Mouse (Mus musculus): ENCODE results near the gene Plaur.
"Not testable (repeated sequence)": the region's sequence is repeated elsewhere in the genome, so short reads cannot be mapped to it uniquely, and the experiment has no call there.

Gene Plaur

DNA sequence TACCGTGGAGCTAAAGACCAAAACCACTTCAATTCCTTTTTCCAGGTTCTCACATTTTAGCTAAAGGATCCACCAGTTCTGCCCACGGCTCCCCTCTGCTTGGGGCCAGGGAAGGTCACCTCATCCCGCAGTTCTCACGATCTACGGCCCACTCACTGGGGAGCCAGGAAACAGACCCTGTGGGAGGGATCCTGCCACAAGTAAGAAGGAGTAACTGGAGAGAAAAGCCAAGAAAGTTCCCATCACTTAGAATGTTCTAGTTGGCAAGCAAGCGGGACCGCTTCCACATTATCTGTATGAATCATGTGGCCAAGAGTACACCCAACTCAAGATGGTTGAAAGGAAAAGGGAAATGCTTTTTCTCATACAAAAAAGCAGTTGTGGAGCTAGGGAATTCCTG is 14.6 kb downstream of the Plaur start:
- in situ Hi-C loops (cut with MboI, MseI): no loop called here

DNA sequence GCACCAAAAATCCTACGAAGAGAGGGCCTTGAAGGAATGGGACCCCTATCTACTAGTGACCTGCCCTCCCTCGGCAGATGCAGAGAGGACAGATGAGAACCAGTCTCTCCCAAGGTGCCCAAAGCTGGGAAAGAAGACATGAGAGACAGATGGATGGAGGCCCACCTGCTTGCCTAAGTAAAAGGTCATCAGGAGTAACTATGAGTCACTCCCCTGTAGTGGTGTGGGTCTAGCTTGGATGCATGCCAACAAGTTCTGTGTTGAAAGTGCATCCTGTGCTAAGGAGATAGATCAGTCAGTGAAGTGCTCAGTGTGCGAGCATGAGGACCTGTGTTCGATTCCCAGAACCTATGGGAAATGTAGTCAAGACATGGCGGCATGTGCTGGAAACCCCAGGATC is 16.6 kb downstream of the Plaur start:
- in situ Hi-C loops (cut with MboI, MseI): no loop called here

DNA sequence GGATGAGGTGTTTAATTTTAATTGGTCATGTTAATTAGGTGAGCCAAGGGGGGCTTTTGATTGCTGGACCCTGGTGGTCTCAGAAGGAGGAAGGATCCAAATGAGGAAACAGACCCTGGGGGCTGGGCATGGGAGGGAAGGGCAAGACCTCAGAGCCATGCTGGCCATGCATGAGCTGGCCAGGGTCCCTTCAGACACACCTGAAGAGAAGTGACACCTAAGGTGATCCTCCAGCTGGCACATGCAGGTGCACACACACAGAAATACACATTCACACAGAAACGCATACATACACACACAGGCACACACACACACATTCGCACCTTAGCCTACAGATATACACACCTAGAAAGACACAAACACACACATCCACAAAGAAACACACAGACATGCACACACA is 17.4 kb downstream of the Plaur start:
- in situ Hi-C loops (cut with MboI, MseI): no loop called here

DNA sequence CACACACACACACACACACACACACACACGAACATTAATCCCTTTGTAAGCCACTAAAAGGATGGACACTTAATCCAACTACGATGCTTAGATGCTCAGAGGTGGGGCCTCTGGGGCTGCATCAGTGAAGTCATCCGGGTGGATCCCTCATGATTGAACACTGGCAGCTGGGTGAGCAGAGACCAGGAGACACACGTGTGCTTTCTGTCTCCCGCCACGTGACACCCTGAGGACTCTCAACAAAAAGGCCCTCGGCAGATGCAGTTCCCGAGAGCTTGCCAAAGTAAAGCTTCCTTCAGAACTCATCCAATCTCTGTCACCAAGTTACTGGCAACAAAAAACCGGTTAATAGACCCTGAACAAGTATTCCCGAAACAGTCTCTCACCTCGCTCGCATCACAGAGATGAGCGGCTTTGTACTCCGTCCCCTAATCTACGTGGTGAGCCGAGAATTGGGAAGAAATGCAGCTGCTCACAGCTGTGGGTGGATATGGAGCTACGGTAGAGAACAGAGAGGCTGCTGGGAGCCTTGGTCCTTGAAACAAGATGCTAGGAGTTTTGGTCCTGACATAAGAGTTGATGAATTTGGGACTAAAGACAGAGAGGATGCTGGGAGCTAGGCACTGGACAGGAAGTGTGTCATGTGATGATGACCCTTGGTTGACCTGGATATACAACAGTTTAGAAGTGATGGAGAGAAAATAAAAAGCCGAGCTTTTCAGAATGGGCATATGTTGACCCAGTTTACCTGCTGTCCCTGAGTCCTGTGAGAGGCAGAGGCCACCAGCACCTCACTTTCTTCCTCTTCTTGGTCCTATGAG is 18.0 kb downstream of the Plaur start:
- in situ Hi-C loops (cut with MboI, MseI): no loop called here

DNA sequence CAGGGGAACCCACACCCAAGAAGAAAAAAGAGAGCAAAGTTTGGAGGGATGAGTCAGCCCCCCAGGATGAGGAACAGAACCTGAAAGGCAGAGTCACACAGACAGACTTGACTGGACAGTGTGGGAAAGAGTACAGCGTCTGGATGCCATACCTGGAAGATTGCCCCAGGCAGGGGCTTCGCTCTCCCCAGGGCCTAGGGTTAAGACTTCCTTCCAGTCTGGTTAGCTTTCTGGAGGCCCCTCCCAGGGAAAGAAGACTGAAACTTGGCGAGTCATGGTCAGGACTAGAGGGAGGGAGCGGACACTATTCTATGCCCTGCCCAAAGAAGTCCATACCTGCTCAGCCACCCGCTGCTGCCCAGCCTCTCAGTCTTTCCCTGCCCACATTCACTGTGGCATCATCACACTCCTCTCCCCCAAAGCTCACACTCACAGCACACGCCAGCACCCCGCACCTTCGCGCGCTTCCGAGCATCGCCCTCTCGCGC is 18.7 kb downstream of the Plaur start:
- in situ Hi-C loops (cut with MboI, MseI): no loop called here

DNA sequence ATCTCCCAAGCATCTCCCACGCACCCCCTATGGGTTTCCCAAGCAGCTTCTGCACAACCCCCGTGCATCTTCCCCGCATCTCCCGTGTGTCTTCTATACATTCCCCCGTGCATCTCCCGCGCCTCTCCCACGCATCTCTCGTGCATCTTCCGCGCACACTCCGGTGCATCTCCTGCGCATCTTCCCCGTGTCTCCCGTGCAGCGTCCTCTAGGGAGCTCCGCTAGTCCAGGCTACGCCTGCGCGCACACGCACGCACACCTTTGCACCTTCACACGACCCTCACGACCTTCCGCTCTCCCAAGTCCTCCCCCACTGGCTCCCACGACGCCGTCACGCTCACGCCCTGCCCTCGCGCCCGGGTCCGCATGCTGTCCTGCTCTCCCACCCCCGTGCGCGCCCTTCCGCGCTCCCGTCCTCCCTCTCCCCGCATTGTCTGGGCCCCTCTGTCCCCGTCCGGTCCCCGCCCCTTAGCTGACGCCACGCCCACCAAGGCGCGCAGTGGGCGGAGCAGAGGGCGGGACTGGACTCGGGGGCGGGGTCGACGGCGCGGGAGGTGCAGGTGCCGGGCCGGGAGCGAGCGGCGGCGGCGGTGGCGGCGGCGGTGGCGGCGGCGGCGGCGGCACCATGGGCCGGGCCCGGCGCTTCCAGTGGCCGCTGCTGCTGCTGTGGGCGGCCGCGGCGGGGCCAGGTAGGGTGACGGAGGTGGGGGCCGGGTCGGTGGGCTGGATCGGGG is 19.4 kb downstream of the Plaur start, which contains the start of gene Cadm4:
Cadm4 (plus strand) TSS at position 550 of the 734 bp plus-strand sequence.
- in situ Hi-C loops (cut with MboI, MseI): no loop called here

DNA sequence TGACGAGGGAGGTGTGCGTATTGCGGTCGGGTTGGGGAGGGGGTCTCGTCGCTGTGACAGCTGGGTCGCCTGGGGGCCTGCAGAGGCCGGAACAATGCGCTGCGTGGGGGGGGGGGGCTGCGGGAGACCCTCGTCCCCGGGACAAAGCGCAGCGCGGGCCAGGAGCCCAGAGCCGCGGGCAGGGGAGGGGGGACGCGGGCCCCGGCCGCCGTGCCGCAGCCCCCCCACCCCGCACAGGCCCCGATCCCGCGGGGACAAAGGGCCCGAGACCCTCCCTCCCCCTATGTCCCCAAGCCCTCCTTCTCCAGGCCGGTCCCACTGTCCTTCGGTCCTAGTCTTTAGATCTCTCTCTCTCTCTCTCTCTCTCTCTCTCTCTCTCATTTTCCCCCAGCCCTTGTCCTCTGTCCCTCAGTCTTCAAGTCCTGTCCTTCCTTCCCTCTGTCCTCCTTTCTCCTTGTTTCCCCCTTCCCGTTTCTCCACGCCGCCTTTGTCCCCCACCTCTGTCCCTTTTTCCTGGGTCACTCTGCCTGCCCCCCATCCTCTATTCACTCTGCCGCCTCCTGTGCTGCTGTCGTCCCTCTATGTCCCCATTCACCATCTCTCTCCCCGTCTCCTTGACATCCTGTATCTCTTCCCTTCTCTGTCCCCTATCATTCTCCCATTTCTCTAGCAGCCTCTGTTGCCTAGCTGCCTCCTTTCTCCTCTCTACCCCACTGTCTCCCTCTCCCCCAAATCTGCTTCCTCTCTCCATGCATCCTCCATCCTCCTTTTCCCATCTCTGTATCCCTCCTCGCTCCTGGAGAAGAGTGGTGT is 20.1 kb downstream of the Plaur start:
- in situ Hi-C loops (cut with MboI, MseI): no loop called here

DNA sequence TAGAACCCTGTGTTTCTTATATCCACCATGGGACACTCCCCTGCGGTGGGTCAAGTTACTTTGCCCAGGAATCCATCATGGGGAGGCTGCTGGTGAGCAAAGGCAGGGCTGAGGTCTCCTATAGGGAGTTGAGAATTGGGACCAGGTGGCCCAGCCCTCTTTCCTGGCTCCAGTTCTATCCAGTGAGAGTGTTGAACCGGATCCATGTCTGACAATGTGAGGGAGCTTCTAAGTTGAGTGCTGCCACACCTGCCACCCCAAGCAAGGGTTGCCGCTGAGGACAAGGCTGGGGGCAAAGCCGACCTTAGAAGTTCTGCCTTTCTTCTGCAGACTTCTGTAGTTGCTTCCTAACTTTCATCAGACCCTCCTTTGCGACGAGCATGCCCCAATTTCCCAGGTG is 21.0 kb downstream of the Plaur start:
- in situ Hi-C loops (cut with MboI, MseI): not testable (repeated sequence)

DNA sequence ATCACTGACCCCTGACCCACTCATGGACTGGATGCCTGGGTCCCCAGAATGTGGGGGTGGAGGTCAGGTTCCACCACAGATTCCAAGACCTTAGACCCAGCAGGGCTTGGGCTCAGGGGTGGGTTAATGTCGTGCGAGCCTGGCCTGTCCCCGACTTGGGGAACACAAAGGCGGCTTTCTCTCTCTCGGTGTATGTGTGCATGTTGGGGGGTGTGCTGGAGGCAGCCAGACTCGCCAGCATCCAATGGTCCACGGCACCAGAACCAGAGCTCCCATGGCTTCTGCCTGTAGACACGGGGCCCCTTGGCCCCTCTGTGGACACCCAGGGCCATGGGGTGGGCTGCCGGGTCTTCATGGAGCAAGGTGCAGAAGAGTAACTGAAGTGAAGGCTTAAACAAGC is 23.2 kb downstream of the Plaur start:
- in situ Hi-C loops (cut with MboI, MseI): no loop called here

DNA sequence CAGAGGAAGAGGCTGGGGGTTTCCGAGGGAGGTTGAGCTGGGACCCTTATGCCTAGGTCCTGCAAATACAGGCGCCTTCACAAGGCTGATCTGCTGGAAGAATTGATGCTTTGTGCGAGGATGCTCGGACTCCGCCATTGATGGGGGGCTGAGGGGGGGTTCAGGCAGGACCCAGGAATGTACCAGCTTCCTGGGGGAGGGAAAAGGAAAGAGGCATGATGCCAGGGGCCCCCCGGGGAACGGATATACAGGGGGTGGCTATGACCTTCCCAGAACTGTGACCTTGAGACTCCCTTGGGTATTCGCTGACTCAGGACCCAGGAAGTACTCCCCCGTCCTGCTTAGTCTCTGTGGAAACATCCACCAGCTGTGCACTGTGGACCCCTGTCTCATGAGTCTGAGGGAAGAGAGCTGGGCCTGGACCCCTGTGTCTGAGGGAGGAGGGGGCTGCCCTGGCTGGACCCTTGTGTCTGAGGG is 24.4 kb downstream of the Plaur start:
- in situ Hi-C loops (cut with MboI, MseI): no loop called here

DNA sequence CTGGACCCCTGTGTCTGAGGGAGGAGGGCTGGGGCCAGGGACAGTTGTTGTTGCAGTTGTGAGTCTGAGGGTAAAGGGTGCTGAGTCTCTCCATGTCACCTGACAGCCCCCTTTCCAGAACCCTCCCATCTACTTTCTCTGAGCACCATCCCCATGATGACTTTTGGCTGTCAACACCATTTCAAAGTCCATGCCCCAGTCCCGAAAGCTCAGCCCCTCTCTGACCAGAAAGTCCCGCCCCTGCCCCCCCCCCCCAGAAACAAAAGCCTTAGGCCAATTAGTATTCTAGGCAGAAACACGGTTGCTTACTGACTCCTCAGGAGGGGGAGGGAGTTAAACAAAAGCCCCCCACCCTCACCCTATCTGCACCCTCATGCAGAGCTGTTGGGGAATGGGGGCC is 25.1 kb downstream of the Plaur start:
- in situ Hi-C loops (cut with MboI, MseI): no loop called here

DNA sequence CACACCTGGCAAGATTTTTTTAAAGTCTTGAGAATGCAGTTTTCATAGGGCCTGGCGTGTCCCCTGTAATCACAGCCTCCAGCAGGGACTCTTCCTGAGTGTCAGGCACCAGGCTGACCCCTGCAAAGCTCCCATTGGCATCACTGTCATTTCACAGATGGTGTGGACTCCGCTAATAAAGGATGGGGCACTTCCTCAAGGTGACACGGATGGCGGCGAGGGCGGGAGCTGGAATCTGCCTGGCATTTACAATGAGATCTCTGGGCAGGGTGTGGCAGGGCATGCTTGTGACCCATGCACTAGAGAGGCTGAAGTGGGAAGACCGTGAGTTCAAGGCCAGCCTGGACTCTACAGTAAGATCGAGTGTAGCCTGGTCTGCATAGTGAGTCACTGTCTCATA is 26.0 kb downstream of the Plaur start:
- in situ Hi-C loops (cut with MboI, MseI): no loop called here

DNA sequence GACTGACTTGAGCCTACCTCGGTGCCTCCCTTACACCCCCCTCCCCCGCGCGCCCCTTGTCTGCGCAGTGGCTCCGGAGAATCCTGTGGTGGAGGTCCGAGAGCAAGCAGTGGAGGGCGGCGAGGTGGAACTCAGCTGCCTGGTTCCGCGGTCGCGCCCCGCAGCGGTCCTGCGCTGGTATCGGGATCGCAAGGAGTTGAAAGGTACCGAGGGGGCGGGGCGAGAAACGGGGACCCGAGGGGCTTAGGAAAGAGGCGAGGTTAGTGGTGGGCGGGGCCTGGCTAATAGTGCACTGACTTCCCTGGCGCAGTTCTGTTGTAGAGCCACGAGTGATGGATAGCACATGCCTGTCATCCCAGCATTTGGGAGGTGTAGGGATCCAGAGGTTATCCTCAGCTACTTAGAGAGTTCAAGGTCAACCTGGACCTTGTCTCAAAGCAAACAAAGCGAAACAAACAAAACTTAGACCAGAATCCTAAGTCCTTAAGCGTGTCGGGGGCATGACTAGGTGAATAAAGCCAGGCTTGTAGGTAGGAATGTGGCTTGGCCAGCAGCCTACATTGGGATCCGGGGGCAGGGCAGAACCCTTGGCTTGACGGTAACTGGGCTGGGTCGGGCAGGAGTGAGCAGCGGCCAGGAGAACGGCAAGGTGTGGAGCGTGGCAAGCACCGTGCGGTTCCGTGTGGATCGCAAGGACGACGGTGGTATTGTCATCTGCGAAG is 37.7 kb downstream of the Plaur start:
- in situ Hi-C loops (cut with MboI, MseI): no loop called here

DNA sequence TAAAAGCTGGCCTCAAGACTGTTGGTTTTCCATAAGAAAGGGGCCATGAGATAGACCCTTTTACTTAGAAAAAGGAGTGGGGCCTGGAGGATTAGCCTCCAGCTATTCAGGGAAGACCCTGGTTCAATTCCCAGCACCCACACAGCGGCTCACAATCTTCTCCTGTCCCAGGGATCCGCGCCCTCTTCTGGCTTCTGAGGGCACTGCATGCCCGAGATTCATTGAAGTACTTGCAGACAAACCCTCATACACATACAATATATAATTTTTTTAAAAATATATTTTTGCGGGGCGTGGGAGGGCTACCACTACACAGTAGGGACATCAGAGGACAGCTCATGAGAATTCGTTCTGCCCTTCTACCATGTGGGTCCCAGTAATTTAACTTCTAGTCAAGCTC is 38.6 kb downstream of the Plaur start:
- in situ Hi-C loops (cut with MboI, MseI): no loop called here

DNA sequence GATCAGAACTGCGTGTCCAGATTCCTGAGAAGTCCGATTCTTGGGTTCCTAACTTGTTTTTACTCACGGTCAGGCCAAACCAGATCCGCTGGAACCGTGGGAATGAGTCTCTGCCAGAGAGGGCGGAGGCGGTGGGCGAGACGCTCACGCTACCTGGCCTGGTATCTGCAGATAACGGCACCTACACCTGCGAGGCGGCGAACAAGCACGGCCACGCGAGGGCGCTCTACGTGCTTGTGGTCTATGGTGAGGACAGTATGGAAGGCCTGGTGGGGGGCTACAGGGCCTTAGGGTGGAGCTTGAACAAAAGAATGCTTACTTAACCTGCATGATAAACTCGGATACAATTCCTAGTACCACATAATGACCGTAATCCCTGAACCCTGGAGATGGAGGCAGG is 39.2 kb downstream of the Plaur start:
- in situ Hi-C loops (cut with MboI, MseI): no loop called here

DNA sequence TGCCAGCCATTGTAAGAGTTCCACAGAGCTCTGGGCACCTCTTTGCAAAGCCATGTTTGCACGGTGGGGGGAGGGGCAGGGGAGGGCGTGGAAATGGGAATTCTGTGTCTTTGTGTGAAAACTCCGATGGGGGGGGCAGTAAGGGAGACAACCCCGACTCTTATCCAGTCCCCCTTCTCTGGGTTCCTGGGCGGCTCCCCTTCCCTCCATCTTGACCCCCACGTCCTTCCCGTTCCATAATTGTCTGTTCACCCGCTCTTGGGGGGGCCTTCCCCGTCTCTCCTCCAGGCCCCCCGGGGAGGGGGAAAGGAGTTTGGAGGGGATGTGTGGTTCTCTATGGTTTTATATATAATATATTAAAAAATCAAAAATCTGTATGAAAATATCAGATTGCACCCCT is 41.7 kb downstream of the Plaur start:
- in situ Hi-C loops (cut with MboI, MseI): no loop called here

DNA sequence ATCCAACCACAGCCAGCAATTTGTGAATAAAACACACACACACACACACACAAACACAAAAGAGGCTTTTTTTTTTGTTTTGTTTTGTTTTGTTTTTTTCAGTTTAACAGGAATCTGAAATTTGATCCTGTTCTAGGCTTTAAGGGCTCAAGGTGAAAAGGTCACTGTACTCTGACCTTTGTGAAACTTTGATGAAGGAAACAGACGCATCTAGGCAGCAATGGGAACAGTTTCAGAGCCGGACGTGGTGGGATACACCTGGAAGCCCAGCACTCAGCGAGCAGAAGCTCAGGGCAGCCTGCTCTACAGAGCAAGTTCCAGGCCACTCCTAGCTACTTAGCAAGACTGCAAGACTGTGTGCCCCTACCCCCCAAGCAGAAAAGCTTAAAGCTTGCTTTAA is 42.6 kb downstream of the Plaur start:
- in situ Hi-C loops (cut with MboI, MseI): no loop called here

DNA sequence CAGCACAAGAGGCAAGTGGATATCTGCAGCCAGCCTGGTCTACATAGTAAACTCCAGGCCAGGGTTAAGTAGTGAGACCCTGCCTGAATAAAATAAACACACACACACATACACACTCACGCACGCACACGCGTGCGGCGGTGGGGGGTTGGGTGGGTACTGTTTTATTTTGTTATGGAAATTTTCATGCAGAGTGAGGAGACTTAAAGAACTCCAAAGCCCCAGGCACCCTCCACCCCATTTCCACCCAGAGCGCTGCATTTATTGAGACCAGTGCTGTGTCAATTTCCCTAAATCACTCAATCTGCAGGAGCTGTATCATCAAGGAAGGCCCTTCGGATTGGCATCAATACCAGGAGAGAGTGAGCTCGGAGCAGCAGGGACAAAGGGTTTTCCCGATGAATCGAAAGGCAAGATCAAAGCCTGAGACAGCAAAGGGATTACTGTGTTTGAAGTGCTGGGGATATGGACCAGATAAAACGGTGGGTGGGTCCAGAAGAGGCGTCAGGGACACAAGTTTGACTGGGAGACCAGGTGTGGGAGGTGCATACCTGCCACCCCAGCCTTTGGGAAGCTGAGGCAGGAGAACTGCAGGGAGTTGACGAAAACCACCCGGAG is 43.3 kb downstream of the Plaur start:
- in situ Hi-C loops (cut with MboI, MseI): no loop called here

DNA sequence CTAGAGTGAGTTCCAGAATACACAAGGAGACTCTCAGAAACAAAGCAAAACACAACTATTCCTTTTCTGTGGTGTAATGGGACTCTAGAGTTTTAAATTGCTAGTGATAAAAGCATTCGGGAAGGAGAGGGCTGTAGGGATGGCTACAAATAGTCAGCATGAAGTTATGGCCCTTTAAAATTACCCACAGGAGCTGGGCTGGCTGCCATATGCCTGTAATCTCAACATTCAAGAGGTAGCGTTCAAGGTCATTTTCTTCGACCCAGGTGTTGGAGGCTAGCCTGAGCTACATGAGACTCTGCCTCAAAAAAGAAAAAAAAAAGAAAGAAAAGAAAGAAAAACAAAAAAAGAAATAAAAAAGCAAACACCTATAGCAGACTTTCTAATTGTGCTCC is 43.8 kb downstream of the Plaur start:
- in situ Hi-C loops (cut with MboI, MseI): no loop called here

DNA sequence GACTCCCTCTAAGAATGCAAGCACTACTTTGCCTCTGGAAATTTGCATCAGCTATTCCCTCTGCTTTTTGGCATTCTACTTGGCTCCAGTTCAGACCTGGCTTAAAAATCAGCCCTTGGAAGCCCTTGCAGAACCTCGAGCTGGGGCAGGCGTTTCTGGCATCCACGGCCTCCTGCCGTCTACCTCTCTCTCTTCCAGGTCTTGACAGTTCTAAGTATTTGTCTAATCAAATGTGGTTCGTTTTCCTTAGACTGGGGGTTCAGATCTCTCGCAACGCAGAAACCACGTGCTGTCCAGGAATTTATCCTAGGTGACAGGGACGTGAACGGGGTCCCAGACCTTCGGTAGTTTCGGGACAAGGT is 44.2 kb downstream of the Plaur start:
- in situ Hi-C loops (cut with MboI, MseI): no loop called here
